Mouse (Mus musculus): Measurements from ENCODE around the gene Tmem191c. TPM values are rescaled to one million over a fixed set of nuclear protein-coding genes. Genes with fewer than 3 reads are reported as not detected.

The Tmem191c gene
- total RNA-seq, 1 experiment from 2014 or later = 13.0 TPM

GRCm38 (mm10) chr16:17257359-17257821 lies 18.5 kb upstream of the Tmem191c start:
- ATAC-seq (ENCODE audit: extremely low read depth, insufficient number of reproducible peaks, low FRiP score, poor library complexity, severe bottlenecking) = no peak

GRCm38 (mm10) chr16:17258917-17259316 lies 17.0 kb upstream of the Tmem191c start:
- ATAC-seq (ENCODE audit: extremely low read depth, insufficient number of reproducible peaks, low FRiP score, poor library complexity, severe bottlenecking) = no peak

GRCm38 (mm10) chr16:17261341-17261740 lies 14.5 kb upstream of the Tmem191c start:
- no peak for ATAC-seq (ENCODE audit: extremely low read depth, insufficient number of reproducible peaks, low FRiP score, poor library complexity, severe bottlenecking)

DNA sequence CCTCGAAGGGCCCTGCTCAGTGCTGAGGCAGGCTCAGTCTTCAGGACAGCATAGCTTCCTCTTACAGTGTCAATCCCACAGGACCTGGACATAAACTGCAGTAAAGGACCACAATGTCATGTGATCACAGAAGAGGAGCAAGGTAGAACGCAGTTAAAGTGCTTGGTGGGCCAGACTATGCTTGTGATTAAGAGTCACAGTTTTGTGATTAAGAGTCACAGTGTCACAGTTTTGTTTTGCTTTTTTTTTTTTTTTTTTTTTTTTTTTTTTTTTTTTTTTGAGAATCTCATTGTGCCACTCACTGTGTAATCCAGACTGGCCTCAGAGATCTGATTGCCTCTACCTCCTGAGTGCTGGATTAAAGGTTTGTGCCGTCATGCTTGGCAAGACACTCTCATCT lies 9.8 kb upstream of the Tmem191c start:
- no peak for ATAC-seq (ENCODE audit: extremely low read depth, insufficient number of reproducible peaks, low FRiP score, poor library complexity, severe bottlenecking)

- ATAC-seq (ENCODE audit: extremely low read depth, insufficient number of reproducible peaks, low FRiP score, poor library complexity, severe bottlenecking) = no peak
Observed at GRCm38 (mm10) chr16:17267937-17268336, 7.9 kb upstream of the Tmem191c start.

DNA sequence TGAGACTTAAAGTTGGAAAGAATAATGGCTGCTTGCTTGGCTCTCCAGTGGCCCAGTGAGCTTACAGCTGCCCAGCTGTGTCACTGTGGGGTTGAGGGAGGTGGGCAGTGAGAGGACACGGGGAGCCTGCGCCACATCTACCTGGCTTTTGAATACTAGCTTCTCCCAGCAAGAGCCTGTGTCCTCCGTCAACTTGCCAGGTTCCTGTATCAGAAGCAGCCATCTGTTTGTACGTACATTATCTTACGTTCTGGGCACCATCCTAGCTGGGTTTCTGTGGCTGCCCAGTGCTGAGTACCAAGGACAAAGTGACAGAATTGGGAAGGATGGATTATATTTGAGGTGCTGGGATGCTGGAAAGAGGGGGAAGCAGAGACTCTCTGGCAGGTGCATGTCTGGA lies 6.0 kb upstream of the Tmem191c start:
- no peak for ATAC-seq (ENCODE audit: extremely low read depth, insufficient number of reproducible peaks, low FRiP score, poor library complexity, severe bottlenecking)

DNA sequence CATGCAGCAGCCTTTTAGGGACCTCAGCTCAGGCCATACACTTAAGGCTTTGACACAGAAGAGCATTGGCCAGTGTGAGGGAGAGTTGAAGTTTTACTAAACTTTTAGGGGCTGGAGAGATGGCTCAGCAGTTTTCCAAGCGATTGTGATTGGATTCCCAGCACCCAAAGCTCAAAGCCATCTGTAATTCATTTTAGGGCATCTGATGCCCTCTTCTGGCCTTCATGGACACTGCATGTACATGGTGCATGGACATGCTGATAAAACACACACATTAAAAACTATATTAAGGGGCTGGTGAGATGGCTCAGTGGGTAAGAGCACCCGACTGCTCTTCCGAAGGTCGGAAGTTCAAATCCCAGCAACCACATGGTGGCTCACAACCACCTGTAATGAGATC lies 4.8 kb upstream of the Tmem191c start:
- ATAC-seq (ENCODE audit: extremely low read depth, insufficient number of reproducible peaks, low FRiP score, poor library complexity, severe bottlenecking) = no peak

- ATAC-seq (ENCODE audit: extremely low read depth, insufficient number of reproducible peaks, low FRiP score, poor library complexity, severe bottlenecking) = no peak
Observed at GRCm38 (mm10) chr16:17271856-17272255, 4.0 kb upstream of the Tmem191c start.

DNA sequence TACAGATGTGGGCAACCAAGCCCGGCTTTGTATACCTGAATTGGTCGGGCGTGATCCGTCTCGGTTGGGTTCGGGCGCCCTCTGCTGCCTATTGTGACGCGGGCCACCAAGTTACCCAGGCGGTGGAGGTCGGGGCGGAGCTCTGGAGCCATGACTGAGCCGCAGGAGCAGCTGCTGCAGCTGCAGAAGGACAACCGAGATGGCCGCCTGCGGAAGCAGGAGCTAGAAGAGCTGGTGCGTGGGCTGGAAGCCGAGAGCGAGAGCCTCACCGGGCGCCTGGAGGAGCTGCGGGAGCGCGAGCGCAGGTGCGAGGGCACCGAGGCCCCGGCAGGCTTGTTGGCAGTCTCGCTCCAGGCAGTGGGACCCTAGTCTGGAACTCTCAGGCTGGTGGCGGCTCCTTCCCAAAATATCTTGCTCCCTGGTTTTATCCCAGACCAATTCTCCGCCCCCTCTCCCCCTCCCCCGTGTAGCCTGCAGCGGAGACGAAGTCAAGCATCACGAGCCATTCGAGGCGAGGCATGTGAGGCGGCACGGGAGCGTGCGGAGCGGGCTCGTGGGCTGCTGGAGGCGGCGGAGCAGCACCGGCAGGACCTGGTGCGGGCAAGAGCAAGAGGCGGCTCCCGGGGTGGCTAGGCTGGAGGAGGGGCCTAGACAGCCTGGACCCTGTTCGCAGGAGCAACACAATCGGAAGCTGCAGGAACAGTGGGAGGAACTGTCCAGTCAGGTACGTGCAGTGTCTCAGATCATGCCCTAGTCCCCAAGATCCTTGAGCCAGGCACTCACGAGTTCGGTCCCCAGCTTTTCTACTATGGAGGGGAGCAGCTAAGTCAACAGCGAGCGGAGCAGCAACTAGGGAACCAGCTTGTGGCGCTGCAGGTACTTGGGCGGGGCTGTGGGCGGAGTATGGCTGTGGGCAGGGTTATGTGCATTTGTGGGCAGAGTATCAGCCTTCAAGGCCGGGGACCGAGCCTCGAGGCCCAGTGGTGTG lies 581 bp downstream of the Tmem191c start:
- ATAC-seq (ENCODE audit: extremely low read depth, insufficient number of reproducible peaks, low FRiP score, poor library complexity, severe bottlenecking) = peak; percentile 91

DNA sequence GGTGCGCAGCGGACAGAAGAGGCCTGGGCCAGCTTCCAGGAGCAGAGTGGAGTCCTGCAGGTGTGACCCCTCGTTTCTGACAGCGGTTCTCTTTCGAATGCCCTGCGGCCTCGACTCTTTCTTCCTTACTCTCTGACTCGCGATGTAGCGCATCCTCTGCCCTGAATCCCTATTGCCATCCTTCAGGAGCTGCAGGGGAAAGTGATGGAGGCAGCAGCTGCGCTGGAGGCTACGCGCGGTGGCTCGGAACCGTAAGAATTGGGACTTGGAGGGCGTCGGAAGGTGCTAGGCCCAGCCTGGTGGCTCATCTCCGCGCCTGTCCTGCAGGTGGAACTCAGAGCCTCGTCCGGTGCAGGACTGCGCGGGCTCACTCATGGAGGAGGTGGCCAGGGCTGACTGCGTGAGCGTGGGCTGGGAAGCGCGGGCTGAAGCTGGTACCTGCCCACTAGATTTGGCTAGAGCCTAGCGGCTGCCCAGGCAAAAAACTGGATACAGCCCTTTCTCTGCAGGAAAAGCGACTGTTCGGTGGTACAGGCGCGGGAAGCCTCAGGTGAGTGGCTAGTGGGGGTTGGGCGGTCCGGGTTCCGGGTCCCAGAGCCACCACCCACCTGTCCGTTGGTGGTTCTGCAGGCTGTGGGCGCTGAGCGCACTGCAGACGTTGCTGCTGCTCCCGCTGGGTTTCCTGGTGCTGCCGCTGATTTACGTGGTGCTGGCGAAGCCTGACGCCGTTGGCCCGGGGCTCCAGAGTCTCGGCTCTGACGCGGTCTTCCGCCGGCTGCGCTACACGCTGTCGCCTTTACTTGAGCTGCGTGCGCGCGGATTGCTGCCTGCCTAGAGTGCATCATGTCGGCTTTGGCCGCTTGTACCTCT lies 1.7 kb downstream of the Tmem191c start:
- 0 out of 2 replicates have a peak, but pooled peaks have one; percentile 14 for ATAC-seq (ENCODE audit: extremely low read depth, insufficient number of reproducible peaks, low FRiP score, poor library complexity, severe bottlenecking)

DNA sequence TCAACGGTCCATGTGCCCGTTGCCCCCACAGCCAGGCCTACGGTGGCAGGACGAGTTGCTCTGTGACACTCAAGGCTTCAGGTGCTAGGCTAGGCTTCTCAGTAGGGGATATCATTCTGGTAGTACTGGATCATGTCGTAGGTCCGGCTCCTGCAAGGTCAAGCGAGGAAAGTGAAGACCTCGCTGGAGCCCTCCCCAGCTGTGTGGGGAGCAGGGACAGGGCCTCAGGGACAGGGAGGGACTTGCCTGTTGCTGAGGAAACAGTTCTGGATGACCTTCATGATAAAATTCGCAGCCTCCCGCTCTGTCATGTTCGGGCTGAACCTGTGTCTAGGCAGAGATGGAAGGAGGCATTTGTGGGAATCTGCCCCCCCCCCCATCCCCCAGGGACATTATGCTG lies 4.6 kb downstream of the Tmem191c start:
- ATAC-seq (ENCODE audit: extremely low read depth, insufficient number of reproducible peaks, low FRiP score, poor library complexity, severe bottlenecking) = no peak

- no peak for ATAC-seq (ENCODE audit: extremely low read depth, insufficient number of reproducible peaks, low FRiP score, poor library complexity, severe bottlenecking)
Observed at GRCm38 (mm10) chr16:17283151-17283550, 7.3 kb downstream of the Tmem191c start.

DNA sequence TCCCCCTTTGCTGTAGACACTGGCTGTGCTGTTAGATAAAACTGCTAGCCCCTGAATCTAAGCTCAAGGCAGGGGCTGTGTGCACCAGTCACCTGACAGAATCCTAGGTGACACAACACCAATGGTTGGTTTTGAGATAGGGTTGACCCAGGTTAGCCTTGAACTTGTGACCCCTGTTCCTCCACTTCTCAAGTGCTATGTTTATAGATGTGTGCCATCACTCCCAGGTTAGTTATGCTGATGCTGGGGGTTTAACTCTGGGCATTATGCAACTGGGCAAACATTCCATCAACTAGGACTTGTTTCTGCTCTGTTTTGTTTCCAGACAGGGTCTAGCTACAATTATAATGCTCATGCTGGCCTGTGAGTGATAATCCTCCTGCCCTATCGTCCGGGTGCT lies 11.2 kb downstream of the Tmem191c start:
- no peak for ATAC-seq (ENCODE audit: extremely low read depth, insufficient number of reproducible peaks, low FRiP score, poor library complexity, severe bottlenecking)

DNA sequence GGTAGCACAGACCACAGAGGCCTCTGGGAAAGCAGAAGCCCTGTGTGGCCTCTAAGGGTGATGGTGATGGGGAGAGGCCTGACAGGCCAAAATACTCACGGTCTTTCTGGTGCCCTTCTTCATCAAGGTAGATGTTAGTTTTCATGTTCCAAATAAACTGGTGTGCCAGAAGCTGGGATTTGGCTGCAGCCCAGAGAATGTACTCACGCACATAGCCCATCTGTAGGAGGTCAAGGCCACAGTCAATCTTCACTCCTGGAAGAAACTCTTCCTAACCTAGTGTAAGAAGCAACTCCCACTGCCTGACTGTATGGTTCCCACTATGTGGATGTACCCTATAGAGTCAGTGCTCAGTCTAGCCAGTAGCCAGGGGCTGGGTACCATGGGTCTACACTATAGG lies 15.1 kb downstream of the Tmem191c start:
- ATAC-seq (ENCODE audit: extremely low read depth, insufficient number of reproducible peaks, low FRiP score, poor library complexity, severe bottlenecking) = no peak

DNA sequence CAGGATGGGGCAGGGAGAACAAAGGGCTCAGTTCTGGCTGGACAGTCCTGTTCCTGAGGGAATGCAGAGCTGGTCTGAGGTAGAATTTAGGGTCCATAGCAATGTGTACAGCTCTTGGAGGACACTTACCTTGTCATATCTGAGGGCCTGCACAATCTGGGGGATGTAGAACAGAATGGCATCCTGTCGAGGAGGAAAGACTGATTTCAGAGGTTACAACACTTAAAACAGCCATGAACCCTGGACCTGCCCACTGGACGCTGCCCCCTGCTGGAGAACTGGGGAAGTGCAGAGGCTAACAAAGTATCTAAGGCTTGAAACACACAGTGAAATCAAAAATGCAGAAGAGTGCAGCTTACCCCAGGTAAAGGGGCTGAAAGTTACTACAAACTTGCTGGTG lies 16.9 kb downstream of the Tmem191c start:
- ATAC-seq (ENCODE audit: extremely low read depth, insufficient number of reproducible peaks, low FRiP score, poor library complexity, severe bottlenecking) = peak; percentile 78

DNA sequence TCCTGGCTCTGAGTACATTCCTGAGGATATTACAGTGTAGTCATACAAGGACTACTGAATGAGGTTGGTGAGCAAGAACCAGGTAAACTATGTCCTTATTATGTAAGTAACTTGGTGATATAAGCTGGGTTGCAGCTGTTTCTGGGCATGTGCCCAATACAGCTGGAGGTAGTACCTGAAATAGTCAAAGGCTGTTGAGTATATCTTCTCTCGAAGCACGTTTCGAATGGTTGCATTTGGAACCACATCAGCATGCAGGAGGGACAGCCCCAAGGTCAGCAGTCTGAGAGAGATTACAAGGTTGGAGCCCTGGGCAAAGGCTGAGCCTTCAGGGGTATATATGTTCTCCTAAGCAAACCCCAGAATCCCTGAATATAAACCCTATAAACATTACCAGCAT lies 24.9 kb downstream of the Tmem191c start:
- ATAC-seq (ENCODE audit: extremely low read depth, insufficient number of reproducible peaks, low FRiP score, poor library complexity, severe bottlenecking) = no peak

DNA sequence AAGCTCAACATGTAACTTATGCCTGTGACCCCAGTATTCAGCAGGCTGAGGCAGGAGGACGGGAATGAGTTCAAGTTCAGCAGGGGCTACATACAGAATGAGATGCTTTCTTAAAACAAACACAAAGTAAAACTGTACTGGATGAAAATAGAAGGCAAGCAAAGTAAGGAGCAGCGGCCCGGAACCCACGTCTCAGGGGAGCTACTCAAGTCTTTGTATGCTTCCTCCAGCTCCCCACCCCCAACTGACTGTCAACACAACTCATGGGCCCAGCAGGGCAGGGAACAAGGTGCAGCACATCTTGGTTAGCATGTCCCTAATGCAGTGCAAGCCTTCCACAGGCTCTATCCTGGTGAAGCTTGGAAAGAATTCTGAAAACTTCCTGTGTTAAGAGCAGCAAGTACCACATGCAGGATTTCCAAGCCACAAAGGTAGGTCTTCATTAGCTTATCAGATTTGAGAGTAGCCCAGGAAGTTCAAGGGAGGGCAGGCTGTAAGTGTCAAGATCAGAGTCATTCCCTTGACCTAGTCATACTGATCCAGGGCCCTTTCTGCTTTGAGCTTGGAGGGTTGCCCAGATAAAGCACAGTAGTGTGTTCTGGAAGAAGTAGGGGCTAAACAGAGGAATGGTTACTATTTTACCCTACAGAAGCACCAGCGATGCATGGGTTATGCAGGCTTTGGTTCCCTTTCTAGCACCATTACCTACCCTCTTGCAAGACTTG lies 27.8 kb downstream of the Tmem191c start:
- ATAC-seq (ENCODE audit: extremely low read depth, insufficient number of reproducible peaks, low FRiP score, poor library complexity, severe bottlenecking) = peak; percentile 31; the same call in 1 of the 2 replicates

DNA sequence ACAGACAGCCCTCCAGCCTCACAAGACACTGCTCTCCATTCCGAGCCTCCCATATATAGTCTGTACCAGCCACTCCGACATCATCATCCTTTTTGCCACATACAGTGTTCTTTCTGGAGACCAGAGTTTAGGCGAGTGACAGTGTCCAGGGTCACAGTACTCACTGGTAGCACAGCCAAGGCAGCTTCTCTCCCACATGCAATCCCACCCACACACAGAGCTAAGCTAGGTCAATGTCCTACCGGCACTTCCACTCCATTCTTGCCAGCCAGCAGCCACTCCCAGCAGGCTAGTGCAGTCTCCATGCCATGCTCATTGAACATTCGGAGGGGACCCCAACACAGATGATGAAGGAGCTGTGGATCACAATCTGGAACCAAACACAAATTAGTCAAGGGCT lies 31.6 kb downstream of the Tmem191c start:
- no peak for ATAC-seq (ENCODE audit: extremely low read depth, insufficient number of reproducible peaks, low FRiP score, poor library complexity, severe bottlenecking)

GRCm38 (mm10) chr16:17309036-17309435 lies 33.2 kb downstream of the Tmem191c start:
- no peak for ATAC-seq (ENCODE audit: extremely low read depth, insufficient number of reproducible peaks, low FRiP score, poor library complexity, severe bottlenecking)
